In genomic region chr10:117282551-117282950, GRCm38 (mm10) we compare ENCODE assay signal across 30 mouse cellular contexts. TPM values are rescaled to one million over a fixed set of nuclear protein-coding genes. Genes with fewer than 3 reads are reported as not detected.
A peak's percentile ranks its signal among the peaks of the same experiment; 100 is the strongest.
DNase-seq lines count a peak whose midpoint lies in the region; ATAC-seq and TF ChIP-seq lines count a peak whose summit lies in the region.
"Had no signal": no experiment of that assay in that cellular context is flagged by ENCODE, and none has a peak within 500 bp of the region (broad histone marks: within the 10 kb centered on the region; RNA-seq: fewer than 3 reads in every experiment).

No protein-coding gene starts in this region.

- H3K36me3 ChIP-seq in intestine, embryonic 14.5 days (ENCODE audit: control insufficient read depth, insufficient read depth, low read length) = no peaks in the 10 kb centered on the region
- no peaks in the 10 kb centered on the region for H3K36me3 ChIP-seq in intestine, postnatal 0 days (ENCODE audit: control insufficient read depth, insufficient read depth)
- peaks cover 24% of the 10 kb centered on the region for H3K36me3 ChIP-seq in megakaryocyte, embryonic 14.5 days (replicated peaks; ENCODE audit: low read length)
- no peaks in the 10 kb centered on the region for H3K36me3 ChIP-seq in stomach, embryonic 15.5 days
- H3K36me3 ChIP-seq: embryonic facial prominence, embryonic 13.5 days; forebrain, embryonic 12.5 days; hindbrain, embryonic 12.5 days had no signal

- 0 out of 2 replicates have a peak overlapping the region, but pooled peaks have one; percentile 14 for H3K4me2 ChIP-seq in intestine, embryonic 14.5 days (ENCODE audit: low read length)
- no peak overlapping the region for H3K4me2 ChIP-seq in intestine, postnatal 0 days (replicated peaks; ENCODE audit: low read depth)
- H3K4me2 ChIP-seq in stomach, embryonic 15.5 days = no peak overlapping the region
- H3K4me2 ChIP-seq: embryonic facial prominence, embryonic 13.5 days; forebrain, embryonic 12.5 days; heart, embryonic 11.5 days; hindbrain, embryonic 12.5 days had no signal

- H3K9ac ChIP-seq in intestine, embryonic 14.5 days (ENCODE audit: low read length) = no peak overlapping the region
- no peak overlapping the region for H3K9ac ChIP-seq in intestine, postnatal 0 days (ENCODE audit: low read depth, low read length)
- no peak overlapping the region for H3K9ac ChIP-seq in stomach, embryonic 15.5 days
- H3K9ac ChIP-seq: embryonic facial prominence, embryonic 13.5 days; forebrain, embryonic 12.5 days; hindbrain, embryonic 12.5 days had no signal

- ATAC-seq in intestine, embryonic 14.5 days (replicated peaks; ENCODE audit: low FRiP score, low TSS enrichment, low read depth) = no peak
- no peak for ATAC-seq in intestine, postnatal 0 days
- no peak for ATAC-seq in megakaryocyte, adult 5-6 weeks (ENCODE audit: poor library complexity, severe bottlenecking)
- no peak for ATAC-seq in stomach, embryonic 15.5 days (ENCODE audit: insufficient read depth, low FRiP score, low read depth)
- ATAC-seq: activated CD4-positive, CD25-positive, alpha-beta regulatory T cell, adult 4 months; forebrain, embryonic 16.5 days; hindbrain, embryonic 16.5 days; Patski had no signal

- H3K27ac ChIP-seq in intestine, embryonic 14.5 days (ENCODE audit: low read depth) = peak overlapping the region; percentile 63
- no peak overlapping the region for H3K27ac ChIP-seq in intestine, postnatal 0 days (ENCODE audit: low read depth, low read length)
- peak overlapping the region; percentile 94 for H3K27ac ChIP-seq in bone marrow macrophage, adult 2 months (ENCODE audit: insufficient read depth, low read depth, low read length)
- peak overlapping the region; percentile 54; the same call in 1 of the 2 replicates for H3K27ac ChIP-seq in stomach, embryonic 15.5 days
- H3K27ac ChIP-seq: embryonic facial prominence, embryonic 13.5 days; forebrain, embryonic 12.5 days; hindbrain, embryonic 12.5 days had no signal

- TF ChIP-seq POLR2A in bone marrow macrophage, adult 2 months (IDR thresholded peaks at IDR 0.05; ENCODE audit: borderline replicate concordance, low read depth, low read length) = no peak

- WGBS in intestine, embryonic 14.5 days = 63% methylated on average over 2 of the region's 2 CpGs
- 71% methylated on average over 2 of the region's 2 CpGs for WGBS in intestine, postnatal 0 days
- 68% methylated on average over 2 of the region's 2 CpGs for WGBS in stomach, embryonic 15.5 days

- no peak overlapping the region for H3K4me3 ChIP-seq in intestine, embryonic 14.5 days (ENCODE audit: low read depth, low read length)
- H3K4me3 ChIP-seq in intestine, postnatal 0 days (ENCODE audit: low read depth, low read length) = no peak overlapping the region
- H3K4me3 ChIP-seq in megakaryocyte, embryonic 14.5 days (replicated peaks) = peak overlapping the region; percentile 89
- peak overlapping the region; percentile 38 for H3K4me3 ChIP-seq in bone marrow macrophage, adult 2 months (ENCODE audit: insufficient read depth, low read length)
- H3K4me3 ChIP-seq in stomach, embryonic 15.5 days (replicated peaks) = no peak overlapping the region
- H3K4me3 ChIP-seq: embryonic facial prominence, embryonic 13.5 days; forebrain, embryonic 12.5 days; hindbrain, embryonic 12.5 days had no signal

- no peaks in the 10 kb centered on the region; the same call in 1 of the 2 replicates for H3K4me1 ChIP-seq in intestine, embryonic 14.5 days (replicated peaks; ENCODE audit: control insufficient read depth, insufficient read depth, low read length)
- no peaks in the 10 kb centered on the region for H3K4me1 ChIP-seq in intestine, postnatal 0 days (replicated peaks; ENCODE audit: control insufficient read depth, insufficient read depth, low read length)
- peaks cover 74% of the 10 kb centered on the region for H3K4me1 ChIP-seq in megakaryocyte, embryonic 14.5 days
- H3K4me1 ChIP-seq in bone marrow macrophage, adult 2 months (ENCODE audit: control insufficient read depth, insufficient read depth, low read length) = peaks cover 39% of the 10 kb centered on the region
- H3K4me1 ChIP-seq in stomach, embryonic 15.5 days = no peaks in the 10 kb centered on the region; the same call in 1 of the 2 replicates
- H3K4me1 ChIP-seq: embryonic facial prominence, embryonic 13.5 days; forebrain, embryonic 12.5 days; hindbrain, embryonic 12.5 days had no signal

- H3K9me3 ChIP-seq in intestine, embryonic 14.5 days (ENCODE audit: control insufficient read depth, low read length) = no peaks in the 10 kb centered on the region
- no peaks in the 10 kb centered on the region for H3K9me3 ChIP-seq in intestine, postnatal 0 days (ENCODE audit: control insufficient read depth)
- H3K9me3 ChIP-seq in megakaryocyte, embryonic 14.5 days = no peaks in the 10 kb centered on the region
- no peaks in the 10 kb centered on the region for H3K9me3 ChIP-seq in stomach, embryonic 15.5 days
- H3K9me3 ChIP-seq: embryonic facial prominence, embryonic 13.5 days; forebrain, embryonic 12.5 days; hindbrain, embryonic 12.5 days had no signal

- DNase-seq in intestine, embryonic 14.5 days (ENCODE audit: low spot score) = no peak
- no peak for DNase-seq in thymus, postnatal 36 days
- no peak for DNase-seq in heart, adult 8-10 months (ENCODE audit: low spot score)
- DNase-seq: adrenal gland, postnatal 25 days; cerebellum, adult 18-20 months; cerebellum, adult 9-11 months; cerebellum, postnatal 36 days; gastrocnemius, postnatal 10 days; heart, postnatal 4 days had no signal

- no peaks in the 10 kb centered on the region for H3K27me3 ChIP-seq in intestine, embryonic 14.5 days (replicated peaks; ENCODE audit: control insufficient read depth, insufficient read depth, low read length)
- no peaks in the 10 kb centered on the region for H3K27me3 ChIP-seq in intestine, postnatal 0 days (replicated peaks; ENCODE audit: control insufficient read depth, insufficient read depth, low read length)
- H3K27me3 ChIP-seq in megakaryocyte, embryonic 14.5 days (replicated peaks) = no peaks in the 10 kb centered on the region
- no peaks in the 10 kb centered on the region for H3K27me3 ChIP-seq in stomach, embryonic 15.5 days (replicated peaks)
- H3K27me3 ChIP-seq: embryonic facial prominence, embryonic 13.5 days; forebrain, embryonic 12.5 days; hindbrain, embryonic 12.5 days had no signal

- TF ChIP-seq CTCF in intestine, postnatal 0 days (IDR thresholded peaks at IDR 0.05; ENCODE audit: low read depth) = no peak
- no peak for TF ChIP-seq CTCF in bone marrow macrophage, adult 2 months (IDR thresholded peaks at IDR 0.05; ENCODE audit: low read depth, low read length)

RNA-seq across cellular contexts. Expression of gene Lyz2, which starts 0.4 kb away (rescaled TPM):
- 60.9 and 69.7 TPM in 2 replicates for polyA plus RNA-seq in intestine, embryonic 14.5 days (2014; fragmentation: Nextera tagmentation; extraction: Ambion mirVana)
- 43.9 and 47.9 TPM in 2 replicates for polyA plus RNA-seq in intestine, postnatal 0 days (2015; fragmentation: Nextera tagmentation; extraction: Ambion mirVana)
- 5.8 and 101 TPM in 2 replicates for polyA plus RNA-seq in megakaryocyte, embryonic 14.5 days (2012; ENCODE audit: insufficient read depth, low replicate concordance)
- 25,165 and 27,808 TPM in 2 replicates for total RNA-seq in megakaryocyte, adult 5-6 weeks (2015)
- 22,947 and 27,911 TPM in 2 replicates for total RNA-seq in megakaryocyte, adult 5-6 weeks (2017)
- 36,853 and 37,625 TPM in 2 replicates for polyA plus RNA-seq in bone marrow macrophage, adult 2 months (2012; ENCODE audit: insufficient read depth, insufficient read length, missing spikeins)
- polyA plus RNA-seq in stomach, embryonic 15.5 days (2015; fragmentation: Nextera tagmentation; extraction: Ambion mirVana) = 290 and 332 TPM in 2 replicates
- total RNA-seq in heart, adult 8-10 months (2022) = 100 to 1,000 TPM in 2 of 4 experiments, 10 to 100 TPM in 2; 93.6 to 253 (median 102) TPM
- total RNA-seq: MEL had no signal

RNA-seq across cellular contexts. Expression of gene Lyz1, which starts 10.1 kb away (rescaled TPM):
- polyA plus RNA-seq in intestine, embryonic 14.5 days (2014; fragmentation: Nextera tagmentation; extraction: Ambion mirVana) = 6.4 and 7.3 TPM in 2 replicates
- polyA plus RNA-seq in intestine, postnatal 0 days (2015; fragmentation: Nextera tagmentation; extraction: Ambion mirVana) = 7.7 and 9.6 TPM in 2 replicates
- not detected in 2 replicates for polyA plus RNA-seq in megakaryocyte, embryonic 14.5 days (2012; ENCODE audit: insufficient read depth, low replicate concordance)
- 10.3 and 15.7 TPM in 2 replicates for total RNA-seq in megakaryocyte, adult 5-6 weeks (2015)
- total RNA-seq in megakaryocyte, adult 5-6 weeks (2017) = 9.5 and 10.7 TPM in 2 replicates
- 90.7 and 94.4 TPM in 2 replicates for polyA plus RNA-seq in bone marrow macrophage, adult 2 months (2012; ENCODE audit: insufficient read depth, insufficient read length, missing spikeins)
- polyA plus RNA-seq in stomach, embryonic 15.5 days (2015; fragmentation: Nextera tagmentation; extraction: Ambion mirVana) = 1.9 and 2.7 TPM in 2 replicates
- 10 to 100 TPM in 2 of 4 experiments, 1 to 10 TPM in 2; 8.1 to 25.8 (median 9.5) TPM for total RNA-seq in heart, adult 8-10 months (2022)
- total RNA-seq: MEL had no signal
- polyA plus RNA-seq: C2C12; embryonic facial prominence, embryonic 13.5 days; forebrain, embryonic 12.5 days; forebrain, embryonic 16.5 days; hindbrain, embryonic 12.5 days; hindbrain, embryonic 16.5 days had no signal

RNA-seq across cellular contexts. Expression of gene 9530003J23Rik, which starts 44.0 kb away (rescaled TPM):
- polyA plus RNA-seq in intestine, embryonic 14.5 days (2014; fragmentation: Nextera tagmentation; extraction: Ambion mirVana) = not detected in 2 replicates
- polyA plus RNA-seq in intestine, postnatal 0 days (2015; fragmentation: Nextera tagmentation; extraction: Ambion mirVana) = not detected in 2 replicates
- not detected in 2 replicates for polyA plus RNA-seq in megakaryocyte, embryonic 14.5 days (2012; ENCODE audit: insufficient read depth, low replicate concordance)
- not detected in 2 replicates for total RNA-seq in megakaryocyte, adult 5-6 weeks (2015)
- total RNA-seq in megakaryocyte, adult 5-6 weeks (2017) = not detected in 2 replicates
- not detected in 2 replicates for polyA plus RNA-seq in bone marrow macrophage, adult 2 months (2012; ENCODE audit: insufficient read depth, insufficient read length, missing spikeins)
- polyA plus RNA-seq in stomach, embryonic 15.5 days (2015; fragmentation: Nextera tagmentation; extraction: Ambion mirVana) = not detected in 2 replicates
- total RNA-seq in heart, adult 8-10 months (2022) = not detected
- total RNA-seq: adrenal gland, adult 2 months; adrenal gland, postnatal 25 days; gastrocnemius, postnatal 10 days; gastrocnemius, postnatal 4 days; heart, adult 18-20 months; heart, postnatal 4 days; MEL had no signal
- polyA plus RNA-seq: adrenal gland, adult 2 months; brain, embryonic 14.5 days; embryonic facial prominence, embryonic 13.5 days; forebrain, embryonic 12.5 days; forebrain, embryonic 16.5 days; frontal cortex, adult 2 months; heart, embryonic 11.5 days; heart, embryonic 16.5 days; hindbrain, embryonic 12.5 days; hindbrain, embryonic 16.5 days had no signal

RNA-seq across cellular contexts. Expression of gene Yeats4, which starts 58.2 kb away (rescaled TPM):
- polyA plus RNA-seq in intestine, embryonic 14.5 days (2014; fragmentation: Nextera tagmentation; extraction: Ambion mirVana) = 77.5 and 83.2 TPM in 2 replicates
- 41.6 and 43.5 TPM in 2 replicates for polyA plus RNA-seq in intestine, postnatal 0 days (2015; fragmentation: Nextera tagmentation; extraction: Ambion mirVana)
- 92.2 and 109 TPM in 2 replicates for polyA plus RNA-seq in megakaryocyte, embryonic 14.5 days (2012; ENCODE audit: insufficient read depth, low replicate concordance)
- total RNA-seq in megakaryocyte, adult 5-6 weeks (2015) = 73.3 and 84.2 TPM in 2 replicates
- total RNA-seq in megakaryocyte, adult 5-6 weeks (2017) = 96.5 and 100 TPM in 2 replicates
- polyA plus RNA-seq in bone marrow macrophage, adult 2 months (2012; ENCODE audit: insufficient read depth, insufficient read length, missing spikeins) = 61.0 and 64.0 TPM in 2 replicates
- 62.4 and 64.3 TPM in 2 replicates for polyA plus RNA-seq in stomach, embryonic 15.5 days (2015; fragmentation: Nextera tagmentation; extraction: Ambion mirVana)
- total RNA-seq in heart, adult 8-10 months (2022) = 10 to 100 TPM; 25.6 to 32.7 (median 26.6) TPM

Comparison
In these comparisons a context has a peak if more than half of its experiments do, and no peak if none do; other contexts are left out.
1. H3K4me3 ChIP-seq: peak in megakaryocyte, embryonic 14.5 days (single experiment) and bone marrow macrophage, adult 2 months (single experiment); none in intestine, embryonic 14.5 days (single experiment), intestine, postnatal 0 days (single experiment) and stomach, embryonic 15.5 days (single experiment).
2. RNA of gene Lyz2, which starts 0.4 kb away (polyA plus RNA-seq): 36,853 to 37,625 TPM in bone marrow macrophage, adult 2 months; 290 to 332 TPM in stomach, embryonic 15.5 days, 5.8 to 101 TPM in megakaryocyte, embryonic 14.5 days, 60.9 to 69.7 TPM in intestine, embryonic 14.5 days and 43.9 to 47.9 TPM in intestine, postnatal 0 days; every median in the first group is over 100 times any median in the second.